Mouse (Mus musculus): ENCODE data around the gene Itsn2.
"Not testable (repeated sequence)": the region's sequence is repeated elsewhere in the genome, so short reads cannot be mapped to it uniquely, and the experiment has no call there.

Gene Itsn2

GRCm38 (mm10) chr12:4708881-4709604 is 116.6 kb downstream of the Itsn2 start:
- no peak for DNase-seq

- no peak for DNase-seq
These were observed 117.5 kb downstream of the Itsn2 start for GRCm38 (mm10) chr12:4709926-4710325.

GRCm38 (mm10) chr12:4713361-4713760 is 120.9 kb downstream of the Itsn2 start:
- no peak for DNase-seq

- no peak for DNase-seq
These were observed 123.2 kb downstream of the Itsn2 start for GRCm38 (mm10) chr12:4715606-4716005.

GRCm38 (mm10) chr12:4717417-4717816 is 125.0 kb downstream of the Itsn2 start:
- peak; percentile 31 for DNase-seq

GRCm38 (mm10) chr12:4719066-4719761 is 126.8 kb downstream of the Itsn2 start:
- DNase-seq = no peak

- no peak for DNase-seq
These were observed 127.6 kb downstream of the Itsn2 start for GRCm38 (mm10) chr12:4719762-4720754.

- no peak for DNase-seq
These were observed 136.7 kb downstream of the Itsn2 start for GRCm38 (mm10) chr12:4729165-4729564.

GRCm38 (mm10) chr12:4731629-4732028 is 139.2 kb downstream of the Itsn2 start:
- DNase-seq = no peak

- no peak for DNase-seq
These were observed 139.9 kb downstream of the Itsn2 start for GRCm38 (mm10) chr12:4732332-4732731.

GRCm38 (mm10) chr12:4738031-4738576 is 145.7 kb downstream of the Itsn2 start, which contains the start of gene Fam228a:
Fam228a (minus strand) TSS chr12:4738430.
- DNase-seq = no peak

- DNase-seq = no peak
These were observed 148.4 kb downstream of the Itsn2 start for GRCm38 (mm10) chr12:4740823-4741222.

- DNase-seq = no peak
These were observed 149.7 kb downstream of the Itsn2 start for GRCm38 (mm10) chr12:4742183-4742582.

GRCm38 (mm10) chr12:4744486-4744885 is 152.0 kb downstream of the Itsn2 start:
- no peak for DNase-seq

GRCm38 (mm10) chr12:4754451-4754850 is 162.0 kb downstream of the Itsn2 start:
- not testable (repeated sequence) for DNase-seq

GRCm38 (mm10) chr12:4757060-4757459 is 164.6 kb downstream of the Itsn2 start:
- no peak for DNase-seq
